Mouse (Mus musculus): Measurements from ENCODE around the gene Erfe.

- no peak for TF ChIP-seq MAX (IDR thresholded peaks at IDR 0.05; ENCODE audit: low read depth)
- no peak for TF ChIP-seq TCF12 (IDR thresholded peaks at IDR 0.05; ENCODE audit: insufficient read depth, poor library complexity, severe bottlenecking)
- TF ChIP-seq MYOD1 (IDR thresholded peaks at IDR 0.05; ENCODE audit: control insufficient read depth in 1 of 3, insufficient read length in 2 of 3, low read depth in 2 of 3): no peak
- no peak for TF ChIP-seq POLR2A (IDR thresholded peaks at IDR 0.05; ENCODE audit: insufficient read length, low read depth)
- no peak for TF ChIP-seq E2F4 (IDR thresholded peaks at IDR 0.05; ENCODE audit: insufficient read depth)
- no peak for TF ChIP-seq MYOG (IDR thresholded peaks at IDR 0.05; ENCODE audit: control insufficient read depth in 1 of 3, insufficient read depth in 1 of 3, insufficient read length in 2 of 3, low read depth in 2 of 3)
- TF ChIP-seq USF1 (IDR thresholded peaks at IDR 0.05; ENCODE audit: low read depth): no peak
- no peak for TF ChIP-seq POLR2AphosphoS2 (IDR thresholded peaks at IDR 0.05; ENCODE audit: insufficient read length, low read depth)
- TF ChIP-seq REST (IDR thresholded peaks at IDR 0.05; ENCODE audit: insufficient read depth, insufficient read length): no peak
- no peak for TF ChIP-seq SRF (IDR thresholded peaks at IDR 0.05; ENCODE audit: control insufficient read depth, insufficient read length, low read depth)
Observed at GRCm38 (mm10) chr1:91420601-91421065, 54.4 kb downstream of the Erfe start.
